Mouse (Mus musculus): ENCODE data around the gene Ttc7b. TPM values are rescaled to one million over a fixed set of nuclear protein-coding genes. Genes with fewer than 3 reads are reported as not detected.

Ttc7b gene
- polyA plus RNA-seq, 1 experiment from 2014 or later, result 4.0 TPM

GRCm38 (mm10) chr12:100280972-100281794 is 239.4 kb downstream of the Ttc7b start:
- peak overlapping the region; percentile 95 for H3K27ac ChIP-seq
- H3K4me1 ChIP-seq (replicated peaks), result peaks cover 50% of the 10 kb centered on the region
- no peak overlapping the region for H3K9ac ChIP-seq
- WGBS, result 63% methylated on average over 4 of the region's 4 CpGs
- H3K9me3 ChIP-seq, result no peaks in the 10 kb centered on the region
- no peaks in the 10 kb centered on the region for H3K36me3 ChIP-seq
- H3K4me3 ChIP-seq (replicated peaks), result no peak overlapping the region
- ATAC-seq, result peak; percentile 81
- peak overlapping the region; percentile 35 for H3K4me2 ChIP-seq (replicated peaks)
- no peaks in the 10 kb centered on the region for H3K27me3 ChIP-seq (replicated peaks)

GRCm38 (mm10) chr12:100279898-100280297 is 240.7 kb downstream of the Ttc7b start:
- peaks cover 55% of the 10 kb centered on the region for H3K4me1 ChIP-seq (replicated peaks)
- H3K4me2 ChIP-seq (replicated peaks), result no peak overlapping the region
- ATAC-seq, result no peak
- H3K36me3 ChIP-seq, result no peaks in the 10 kb centered on the region
- no peaks in the 10 kb centered on the region for H3K27me3 ChIP-seq (replicated peaks)
- no peak overlapping the region for H3K9ac ChIP-seq
- no peaks in the 10 kb centered on the region for H3K9me3 ChIP-seq
- H3K27ac ChIP-seq, result no peak overlapping the region
- H3K4me3 ChIP-seq (replicated peaks), result no peak overlapping the region
- 69% methylated on average over 4 of the region's 4 CpGs for WGBS

- ATAC-seq, result no peak
- Histone ChIP-seq H3K27ac (no peak overlapping the region), H3K4me2 (replicated peaks) (no peak overlapping the region), H3K36me3 (no peaks in the 10 kb centered on the region), H3K9me3 (no peaks in the 10 kb centered on the region), H3K4me1 (replicated peaks) (peaks cover 51% of the 10 kb centered on the region), H3K4me3 (replicated peaks) (no peak overlapping the region), H3K27me3 (replicated peaks) (no peaks in the 10 kb centered on the region), H3K9ac (no peak overlapping the region)
- WGBS, result 34% methylated on average over 8 of the region's 8 CpGs
These were observed 242.3 kb downstream of the Ttc7b start for GRCm38 (mm10) chr12:100278358-100278757.

GRCm38 (mm10) chr12:100277534-100277905 is 243.1 kb downstream of the Ttc7b start:
- Histone ChIP-seq H3K4me3 (replicated peaks) (no peak overlapping the region), H3K9me3 (no peaks in the 10 kb centered on the region), H3K27me3 (replicated peaks) (no peaks in the 10 kb centered on the region), H3K4me2 (replicated peaks) (no peak overlapping the region), H3K4me1 (replicated peaks) (peaks cover 45% of the 10 kb centered on the region), H3K9ac (no peak overlapping the region), H3K36me3 (no peaks in the 10 kb centered on the region), H3K27ac (no peak overlapping the region)
- WGBS, result 81% methylated on average over 3 of the region's 3 CpGs
- ATAC-seq, result no peak

- no peak for ATAC-seq
- 43% methylated on average over 20 of the region's 20 CpGs for WGBS
These were observed 243.8 kb downstream of the Ttc7b start for GRCm38 (mm10) chr12:100276607-100277533.

DNA sequence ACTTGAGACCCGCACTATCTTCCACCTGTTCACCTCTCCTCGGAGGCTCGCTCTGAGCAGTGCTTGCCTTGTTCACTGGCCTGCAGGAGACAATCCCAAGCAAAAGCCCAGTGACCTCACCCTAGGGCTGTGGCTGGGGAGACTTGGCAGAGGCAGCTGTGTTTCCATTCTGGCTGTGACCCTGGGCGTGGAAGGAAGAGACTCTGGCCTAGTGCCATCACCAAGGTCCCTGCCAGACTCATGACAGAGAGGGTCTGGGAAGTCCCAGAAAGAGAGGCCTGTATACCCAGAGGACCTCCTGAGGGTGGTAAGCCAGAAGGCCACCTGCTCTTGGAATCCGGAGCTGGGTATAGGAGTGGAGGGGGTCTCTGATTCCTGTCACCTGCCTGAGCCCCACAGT is 244.8 kb downstream of the Ttc7b start:
- ATAC-seq, result 0 out of 2 replicates have a peak, but pooled peaks have one; percentile 7
- Histone ChIP-seq H3K36me3 (no peaks in the 10 kb centered on the region), H3K9me3 (no peaks in the 10 kb centered on the region), H3K4me2 (replicated peaks) (no peak overlapping the region), H3K4me1 (replicated peaks) (peaks cover 28% of the 10 kb centered on the region), H3K27ac (no peak overlapping the region), H3K4me3 (replicated peaks) (no peak overlapping the region), H3K27me3 (replicated peaks) (no peaks in the 10 kb centered on the region), H3K9ac (no peak overlapping the region)
- WGBS, result 67% methylated on average over 5 of the region's 5 CpGs

More at GRCm38 (mm10) chr12:100276607-100277533, 243.8 kb downstream of the Ttc7b start:
- Histone ChIP-seq H3K4me3 (replicated peaks) (no peak overlapping the region), H3K36me3 (no peaks in the 10 kb centered on the region), H3K4me2 (replicated peaks) (no peak overlapping the region), H3K27ac (no peak overlapping the region), H3K4me1 (replicated peaks) (peaks cover 38% of the 10 kb centered on the region), H3K9ac (no peak overlapping the region), H3K27me3 (replicated peaks) (no peaks in the 10 kb centered on the region), H3K9me3 (no peaks in the 10 kb centered on the region)

- Histone ChIP-seq H3K36me3 (no peaks in the 10 kb centered on the region), H3K9ac (no peak overlapping the region), H3K9me3 (no peaks in the 10 kb centered on the region), H3K4me3 (replicated peaks) (no peak overlapping the region), H3K4me2 (replicated peaks) (no peak overlapping the region), H3K27ac (no peak overlapping the region), H3K27me3 (replicated peaks) (no peaks in the 10 kb centered on the region), H3K4me1 (replicated peaks) (peaks cover 18% of the 10 kb centered on the region)
- no peak for ATAC-seq
- WGBS, result 70% methylated on average over 2 of the region's 2 CpGs
These were observed 247.6 kb downstream of the Ttc7b start for GRCm38 (mm10) chr12:100273033-100273432.

DNA sequence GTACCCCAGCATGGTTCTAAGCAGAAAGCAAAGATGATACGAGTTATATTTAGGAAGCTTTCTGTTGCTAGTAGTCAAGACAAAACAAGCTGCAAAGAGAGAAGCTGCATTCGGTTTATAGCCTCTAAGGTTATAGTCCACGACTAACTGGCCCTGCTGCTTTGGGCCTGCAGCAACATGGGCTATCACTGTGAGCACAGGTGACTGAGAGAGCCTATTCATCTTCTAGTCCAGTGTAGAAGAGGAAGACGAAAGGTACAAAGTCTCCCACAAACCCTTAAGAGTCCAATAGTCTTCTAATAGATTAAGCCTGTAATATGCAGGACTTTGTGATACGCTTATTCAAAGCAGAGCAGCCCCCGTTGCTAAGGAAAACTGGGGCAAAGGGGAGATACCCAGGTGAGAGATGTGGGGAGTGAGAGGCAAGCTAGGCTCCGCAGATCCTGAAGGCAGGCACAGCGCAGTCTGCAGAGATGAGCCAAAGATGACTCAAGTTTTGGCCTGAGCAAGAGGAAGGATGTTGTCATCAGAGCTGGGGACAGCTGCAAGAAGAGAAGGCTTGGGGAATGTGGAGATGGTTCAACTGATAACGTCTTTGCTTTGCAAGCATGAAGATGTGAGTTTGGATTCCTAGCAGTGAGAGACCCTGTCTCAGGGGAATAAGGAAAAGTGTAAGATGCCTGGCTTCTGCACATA is 250.5 kb downstream of the Ttc7b start:
- ATAC-seq, result peak; percentile 58
- Histone ChIP-seq H3K4me2 (replicated peaks) (no peak overlapping the region), H3K9ac (no peak overlapping the region), H3K4me1 (replicated peaks) (0 out of 2 replicates have a peak, but pooled peaks cover 2% of the 10 kb centered on the region), H3K9me3 (no peaks in the 10 kb centered on the region), H3K36me3 (no peaks in the 10 kb centered on the region), H3K27ac (no peak overlapping the region), H3K4me3 (replicated peaks) (no peak overlapping the region), H3K27me3 (replicated peaks) (no peaks in the 10 kb centered on the region)
- WGBS, result 74% methylated on average over 9 of the region's 9 CpGs

DNA sequence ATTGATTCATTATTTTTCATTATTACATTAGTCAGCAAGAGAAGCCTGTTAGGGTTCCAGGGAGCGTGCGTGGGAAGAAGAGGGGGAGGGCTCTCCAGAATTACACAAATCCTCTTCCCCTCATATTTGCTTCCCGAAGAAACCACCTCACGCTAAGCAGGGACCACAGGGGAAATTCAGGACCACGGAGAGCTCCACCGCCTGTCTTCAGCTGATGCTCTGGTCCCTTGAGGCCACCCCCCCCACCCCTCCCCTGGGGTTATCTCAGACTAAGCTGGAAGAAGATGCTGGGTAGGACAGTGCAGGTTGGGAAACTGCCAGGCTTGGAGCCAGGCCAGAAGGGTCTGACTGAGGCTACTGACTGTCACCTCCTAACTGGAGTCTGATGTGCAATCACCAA is 252.6 kb downstream of the Ttc7b start:
- H3K36me3 ChIP-seq, result no peaks in the 10 kb centered on the region
- H3K4me2 ChIP-seq (replicated peaks), result no peak overlapping the region
- whole genome bisulfite sequencing, result 4% methylated on average over 6 of the region's 6 CpGs
- ATAC-seq, result peak; percentile 16; the same call in 1 of the 2 replicates
- H3K27me3 ChIP-seq (replicated peaks), result no peaks in the 10 kb centered on the region
- no peaks in the 10 kb centered on the region for H3K9me3 ChIP-seq
- H3K4me3 ChIP-seq (replicated peaks), result no peak overlapping the region
- no peak overlapping the region for H3K9ac ChIP-seq
- 0 out of 2 replicates have a peak, but pooled peaks cover 2% of the 10 kb centered on the region for H3K4me1 ChIP-seq (replicated peaks)
- no peak overlapping the region for H3K27ac ChIP-seq

- Histone ChIP-seq H3K27ac (no peak overlapping the region), H3K4me2 (replicated peaks) (no peak overlapping the region), H3K4me1 (replicated peaks) (0 out of 2 replicates have a peak, but pooled peaks cover 2% of the 10 kb centered on the region), H3K4me3 (replicated peaks) (no peak overlapping the region), H3K36me3 (no peaks in the 10 kb centered on the region), H3K9me3 (no peaks in the 10 kb centered on the region), H3K27me3 (replicated peaks) (no peaks in the 10 kb centered on the region), H3K9ac (no peak overlapping the region)
- no peak; the same call in 1 of the 2 replicates for ATAC-seq
- 58% methylated on average over 8 of the region's 9 CpGs for WGBS
These were observed 254.9 kb downstream of the Ttc7b start for GRCm38 (mm10) chr12:100265546-100266309.

GRCm38 (mm10) chr12:100264941-100265340 is 255.7 kb downstream of the Ttc7b start:
- Histone ChIP-seq H3K27me3 (replicated peaks) (no peaks in the 10 kb centered on the region), H3K9me3 (no peaks in the 10 kb centered on the region), H3K36me3 (no peaks in the 10 kb centered on the region), H3K4me3 (replicated peaks) (no peak overlapping the region), H3K9ac (no peak overlapping the region), H3K4me1 (replicated peaks) (0 out of 2 replicates have a peak, but pooled peaks cover 2% of the 10 kb centered on the region), H3K27ac (no peak overlapping the region), H3K4me2 (replicated peaks) (no peak overlapping the region)
- WGBS, result 79% methylated on average over 4 of the region's 4 CpGs
- ATAC-seq, result no peak

Measured in intestine, embryonic 15.5 days (tissue).